Mouse (Mus musculus): ENCODE measurements around the gene Epn1. TPM values are rescaled to one million over a fixed set of nuclear protein-coding genes. Genes with fewer than 3 reads are reported as not detected.
A peak's percentile ranks its signal among the peaks of the same experiment; 100 is the strongest.

Epn1 gene
- polyA plus RNA-seq (2015; fragmentation: Nextera tagmentation; extraction: Ambion mirVana): 50.2 and 51.4 TPM in 2 replicates

- Histone ChIP-seq H3K4me1 (peaks cover 46% of the 10 kb centered on the region), H3K9ac (peak within 1 kb of the TSS; percentile 97), H3K9me3 (no peaks in the 10 kb centered on the region), H3K36me3 (peaks cover 69% of the 10 kb centered on the region), H3K4me2 (peak within 1 kb of the TSS; percentile 85), H3K4me3 (peak within 1 kb of the TSS; percentile 96), H3K27ac (replicated peaks) (peak within 1 kb of the TSS; percentile 96), H3K27me3 (replicated peaks) (no peaks in the 10 kb centered on the region)
- ATAC-seq (ENCODE audit: extremely low read depth, insufficient number of reproducible peaks, low FRiP score, low TSS enrichment): peak; percentile 93
- under 1% methylated on average over 79 of the region's 81 CpGs for WGBS
Measured at GRCm38 (mm10) chr7:5080010-5080751, at the start of gene Epn1. TSS of gene Epn1 (plus strand) at chr7:5080235.

GRCm38 (mm10) chr7:5030554-5031275 lies 49.3 kb upstream of the Epn1 start:
- Histone ChIP-seq H3K27me3 (replicated peaks) (no peaks in the 10 kb centered on the region), H3K4me1 (no peaks in the 10 kb centered on the region), H3K36me3 (peaks cover 98% of the 10 kb centered on the region), H3K27ac (replicated peaks) (no peak overlapping the region), H3K4me2 (no peak overlapping the region), H3K9me3 (peaks cover 40% of the 10 kb centered on the region), H3K4me3 (0 out of 2 replicates have a peak overlapping the region, but pooled peaks have one; percentile 1), H3K9ac (no peak overlapping the region)
- 81% methylated on average over 63 of the region's 63 CpGs for WGBS
- 0 out of 2 replicates have a peak, but pooled peaks have one; percentile 20 for ATAC-seq (ENCODE audit: extremely low read depth, insufficient number of reproducible peaks, low FRiP score, low TSS enrichment)

- H3K4me3 ChIP-seq: no peak overlapping the region
- H3K36me3 ChIP-seq: peaks cover 98% of the 10 kb centered on the region
- peaks cover 40% of the 10 kb centered on the region for H3K9me3 ChIP-seq
Measured at GRCm38 (mm10) chr7:5031496-5031895, 48.5 kb upstream of the Epn1 start.

GRCm38 (mm10) chr7:5033818-5034217 lies 46.2 kb upstream of the Epn1 start, which contains the start of gene 4632433K11Rik:
TSS of gene 4632433K11Rik (plus strand) at chr7:5034118.
- H3K36me3 ChIP-seq: peaks cover 80% of the 10 kb centered on the region
- no peak for ATAC-seq (ENCODE audit: extremely low read depth, insufficient number of reproducible peaks, low FRiP score, low TSS enrichment)
- H3K27me3 ChIP-seq (replicated peaks): no peaks in the 10 kb centered on the region
- 74% methylated on average over 3 of the region's 3 CpGs for WGBS
- H3K27ac ChIP-seq (replicated peaks): no peak within 1 kb of the TSS
- no peak within 1 kb of the TSS for H3K4me3 ChIP-seq
- H3K4me1 ChIP-seq: peaks cover 9% of the 10 kb centered on the region
- H3K9me3 ChIP-seq: peaks cover 38% of the 10 kb centered on the region
- H3K4me2 ChIP-seq: no peak within 1 kb of the TSS
- H3K9ac ChIP-seq: no peak within 1 kb of the TSS

More at GRCm38 (mm10) chr7:5031496-5031895, 48.5 kb upstream of the Epn1 start:
- WGBS: 80% methylated on average over 46 of the region's 46 CpGs
- Histone ChIP-seq H3K4me1 (no peaks in the 10 kb centered on the region), H3K27me3 (replicated peaks) (no peaks in the 10 kb centered on the region), H3K9ac (no peak overlapping the region), H3K27ac (replicated peaks) (no peak overlapping the region), H3K4me2 (no peak overlapping the region)
- no peak for ATAC-seq (ENCODE audit: extremely low read depth, insufficient number of reproducible peaks, low FRiP score, low TSS enrichment)

- peaks cover 21% of the 10 kb centered on the region for H3K9me3 ChIP-seq
- H3K9ac ChIP-seq: no peak overlapping the region
- peaks cover 64% of the 10 kb centered on the region for H3K36me3 ChIP-seq
- H3K27me3 ChIP-seq (replicated peaks): no peaks in the 10 kb centered on the region
- no peak overlapping the region for H3K4me2 ChIP-seq
- H3K4me3 ChIP-seq: no peak overlapping the region
- H3K27ac ChIP-seq (replicated peaks): no peak overlapping the region
- no peak for ATAC-seq (ENCODE audit: extremely low read depth, insufficient number of reproducible peaks, low FRiP score, low TSS enrichment)
- H3K4me1 ChIP-seq: peaks cover 19% of the 10 kb centered on the region
- WGBS: 93% methylated on average over 17 of the region's 17 CpGs
Measured at GRCm38 (mm10) chr7:5035628-5036027, 44.4 kb upstream of the Epn1 start.

GRCm38 (mm10) chr7:5036136-5036535 lies 43.9 kb upstream of the Epn1 start:
- no peak overlapping the region for H3K4me2 ChIP-seq
- H3K4me1 ChIP-seq: peaks cover 19% of the 10 kb centered on the region
- H3K27ac ChIP-seq (replicated peaks): no peak overlapping the region
- H3K27me3 ChIP-seq (replicated peaks): no peaks in the 10 kb centered on the region
- peaks cover 16% of the 10 kb centered on the region for H3K9me3 ChIP-seq
- H3K9ac ChIP-seq: no peak overlapping the region
- no peak for ATAC-seq (ENCODE audit: extremely low read depth, insufficient number of reproducible peaks, low FRiP score, low TSS enrichment)
- no peak overlapping the region for H3K4me3 ChIP-seq
- WGBS: 88% methylated on average over 9 of the region's 9 CpGs
- peaks cover 60% of the 10 kb centered on the region for H3K36me3 ChIP-seq

GRCm38 (mm10) chr7:5037026-5037425 lies 43.0 kb upstream of the Epn1 start:
- Histone ChIP-seq H3K27ac (replicated peaks) (no peak overlapping the region), H3K27me3 (replicated peaks) (no peaks in the 10 kb centered on the region), H3K9ac (no peak overlapping the region), H3K36me3 (peaks cover 51% of the 10 kb centered on the region), H3K4me3 (no peak overlapping the region), H3K4me2 (no peak overlapping the region), H3K9me3 (peaks cover 7% of the 10 kb centered on the region; the same call in 1 of the 2 replicates), H3K4me1 (peaks cover 19% of the 10 kb centered on the region)
- 88% methylated on average over 7 of the region's 7 CpGs for WGBS
- no peak for ATAC-seq (ENCODE audit: extremely low read depth, insufficient number of reproducible peaks, low FRiP score, low TSS enrichment)

GRCm38 (mm10) chr7:5037467-5037866 lies 42.6 kb upstream of the Epn1 start:
- Histone ChIP-seq H3K36me3 (peaks cover 47% of the 10 kb centered on the region), H3K4me3 (peak overlapping the region; percentile 66), H3K27me3 (replicated peaks) (no peaks in the 10 kb centered on the region), H3K27ac (replicated peaks) (peak overlapping the region; percentile 94), H3K9me3 (0 out of 2 replicates have a peak, but pooled peaks cover 2% of the 10 kb centered on the region), H3K9ac (peak overlapping the region; percentile 86), H3K4me2 (peak overlapping the region; percentile 71), H3K4me1 (peaks cover 19% of the 10 kb centered on the region)
- no peak for ATAC-seq (ENCODE audit: extremely low read depth, insufficient number of reproducible peaks, low FRiP score, low TSS enrichment)
- 71% methylated on average over 8 of the region's 8 CpGs for WGBS

GRCm38 (mm10) chr7:5038109-5038732 lies 41.8 kb upstream of the Epn1 start, which contains the start of gene Zfp784:
TSS of gene Zfp784 (minus strand) at chr7:5038446.
- no peaks in the 10 kb centered on the region for H3K27me3 ChIP-seq (replicated peaks)
- no peaks in the 10 kb centered on the region for H3K9me3 ChIP-seq
- H3K36me3 ChIP-seq: peaks cover 39% of the 10 kb centered on the region
- H3K27ac ChIP-seq (replicated peaks): peak within 1 kb of the TSS; percentile 94
- under 1% methylated on average over 48 of the region's 48 CpGs for WGBS
- peaks cover 19% of the 10 kb centered on the region for H3K4me1 ChIP-seq
- H3K4me2 ChIP-seq: peak within 1 kb of the TSS; percentile 71
- H3K4me3 ChIP-seq: peak within 1 kb of the TSS; percentile 66
- H3K9ac ChIP-seq: peak within 1 kb of the TSS; percentile 86
- peak; percentile 92 for ATAC-seq (ENCODE audit: extremely low read depth, insufficient number of reproducible peaks, low FRiP score, low TSS enrichment)

- 29% methylated on average over 5 of the region's 5 CpGs for WGBS
- H3K4me3 ChIP-seq: peak overlapping the region; percentile 66
- H3K9ac ChIP-seq: peak overlapping the region; percentile 86
- peak overlapping the region; percentile 71 for H3K4me2 ChIP-seq
- no peaks in the 10 kb centered on the region for H3K9me3 ChIP-seq
- H3K27me3 ChIP-seq (replicated peaks): no peaks in the 10 kb centered on the region
- peak overlapping the region; percentile 94 for H3K27ac ChIP-seq (replicated peaks)
- H3K36me3 ChIP-seq: peaks cover 32% of the 10 kb centered on the region
- ATAC-seq (ENCODE audit: extremely low read depth, insufficient number of reproducible peaks, low FRiP score, low TSS enrichment): no peak
- H3K4me1 ChIP-seq: peaks cover 19% of the 10 kb centered on the region
Measured at GRCm38 (mm10) chr7:5038940-5039339, 41.1 kb upstream of the Epn1 start.

- Histone ChIP-seq H3K27ac (replicated peaks) (no peak overlapping the region), H3K4me1 (no peaks in the 10 kb centered on the region), H3K27me3 (replicated peaks) (no peaks in the 10 kb centered on the region), H3K9ac (no peak overlapping the region), H3K36me3 (peaks cover 4% of the 10 kb centered on the region; the same call in 1 of the 2 replicates), H3K9me3 (no peaks in the 10 kb centered on the region), H3K4me2 (no peak overlapping the region), H3K4me3 (no peak overlapping the region)
- 59% methylated on average over 2 of the region's 2 CpGs for WGBS
- ATAC-seq (ENCODE audit: extremely low read depth, insufficient number of reproducible peaks, low FRiP score, low TSS enrichment): no peak
Measured at GRCm38 (mm10) chr7:5044981-5045380, 35.1 kb upstream of the Epn1 start.
